Mouse (Mus musculus) olfactory bulb, adult 2 months (tissue): ENCODE measurements around the gene Nr2f2.

ENCODE experiments used
- CTCF ChIP-seq: fragments of 200-500 bp; IDR thresholded peaks from 2 replicates; pipeline ENCODE4 v1.5.1; 2012; ENCODE audit warnings: low read depth, mild to moderate bottlenecking, low read length, moderate library complexity; ENCODE audit not compliant: insufficient read depth
- POLR2A ChIP-seq: fragments of 200-500 bp; IDR thresholded peaks from 2 replicates; pipeline ENCODE4 v1.6.1; 2012; ENCODE audit warnings: mild to moderate bottlenecking, low read depth, low read length, moderate library complexity; ENCODE audit not compliant: insufficient read depth

DNA sequence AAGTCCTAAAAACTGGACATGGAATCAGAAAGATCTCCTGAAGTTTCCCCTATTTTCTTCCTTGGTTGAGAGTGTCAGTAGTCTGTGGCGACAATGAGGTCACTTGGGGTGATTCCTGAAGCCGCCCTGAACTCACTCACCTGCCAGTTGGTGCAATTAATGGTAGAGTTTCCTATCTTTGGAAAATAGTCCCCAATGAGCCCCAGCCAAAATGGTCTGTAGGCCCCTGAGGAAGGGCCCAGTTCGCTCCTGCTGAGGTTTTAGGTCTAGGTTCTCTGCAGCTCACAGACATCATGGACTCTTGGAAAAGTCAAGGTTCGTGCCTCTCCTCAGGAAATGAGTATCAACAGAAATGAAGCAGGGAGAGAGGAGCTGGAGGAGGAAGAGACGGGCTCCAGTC is 42.0 kb downstream of the Nr2f2 start:
- no peak for TF ChIP-seq POLR2A
- TF ChIP-seq CTCF, result no peak
